Comparison of ENCODE assay signal across 9 mouse cellular contexts in genomic region chr9:67105867-67106266, GRCm38 (mm10). TPM values are rescaled to one million over a fixed set of nuclear protein-coding genes. Genes with fewer than 3 reads are reported as not detected.
DNase-seq lines count a peak whose midpoint lies in the region; ATAC-seq lines count a peak whose summit lies in the region.
"Had no signal": no experiment of that assay in that cellular context is flagged by ENCODE, and none has a peak within 500 bp of the region (broad histone marks: within the 10 kb centered on the region; RNA-seq: fewer than 3 reads in every experiment).

No protein-coding gene starts in this region.

- no peaks in the 10 kb centered on the region for H3K27me3 ChIP-seq in stomach, embryonic 14.5 days (ENCODE audit: control insufficient read depth, insufficient read depth, low read length)
- H3K27me3 ChIP-seq in hindbrain, embryonic 13.5 days, result no peaks in the 10 kb centered on the region

- 0 out of 2 replicates have a peak overlapping the region, but pooled peaks have one; percentile 10 for H3K9ac ChIP-seq in stomach, embryonic 14.5 days (replicated peaks; ENCODE audit: low read depth, low read length)
- H3K9ac ChIP-seq in hindbrain, embryonic 13.5 days, result no peak overlapping the region

- ATAC-seq in stomach, embryonic 14.5 days (ENCODE audit: insufficient number of reproducible peaks, insufficient read depth, low FRiP score, low read depth), result no peak; the same call in 1 of the 2 replicates
- no peak for ATAC-seq in hindbrain, embryonic 13.5 days (ENCODE audit: low FRiP score)

- H3K9me3 ChIP-seq in stomach, embryonic 14.5 days (ENCODE audit: control insufficient read depth, low read depth, low read length), result no peaks in the 10 kb centered on the region
- no peaks in the 10 kb centered on the region for H3K9me3 ChIP-seq in hindbrain, embryonic 13.5 days

- H3K4me1 ChIP-seq in stomach, embryonic 14.5 days (ENCODE audit: control insufficient read depth, insufficient read depth, low read length), result peaks cover 27% of the 10 kb centered on the region
- peaks cover 10% of the 10 kb centered on the region for H3K4me1 ChIP-seq in hindbrain, embryonic 13.5 days (replicated peaks)

- H3K27ac ChIP-seq in stomach, embryonic 14.5 days (ENCODE audit: low read length), result no peak overlapping the region; the same call in 1 of the 2 replicates
- H3K27ac ChIP-seq in hindbrain, embryonic 13.5 days, result no peak overlapping the region

- no peaks in the 10 kb centered on the region for H3K36me3 ChIP-seq in stomach, embryonic 14.5 days (ENCODE audit: control insufficient read depth, insufficient read depth, low read length)
- H3K36me3 ChIP-seq in hindbrain, embryonic 13.5 days, result no peaks in the 10 kb centered on the region

- DNase-seq in cerebellum, postnatal 10 days, result peak; percentile 47 to 56
- no peak for DNase-seq in cerebellum, adult 18-20 months
- DNase-seq in ovary, adult 18-20 months (ENCODE audit: low spot score), result peak; percentile 19
- DNase-seq in ovary, postnatal 10 days (ENCODE audit: low spot score), result no peak
- peak; percentile 68 to 71 for DNase-seq in heart, postnatal 10 days
- DNase-seq in frontal cortex, postnatal 25 days (ENCODE audit: low spot score in 2 of 2), result no peak

- H3K4me3 ChIP-seq in stomach, embryonic 14.5 days (ENCODE audit: low read depth, low read length), result no peak overlapping the region
- no peak overlapping the region for H3K4me3 ChIP-seq in hindbrain, embryonic 13.5 days
- H3K4me3 ChIP-seq: erythroblast, embryonic 14.5 days had no signal

- no peak overlapping the region for H3K4me2 ChIP-seq in stomach, embryonic 14.5 days (replicated peaks; ENCODE audit: low read depth, low read length)
- no peak overlapping the region for H3K4me2 ChIP-seq in hindbrain, embryonic 13.5 days

- intact Hi-C loops in heart, postnatal 10 days (cut with DNase I), result no loop called here

- WGBS in stomach, embryonic 14.5 days, result 17% methylated on average over 9 of the region's 9 CpGs
- 38% methylated on average over 9 of the region's 9 CpGs for WGBS in hindbrain, embryonic 13.5 days

RNA-seq across cellular contexts. Expression of gene Tpm1, which starts 56.7 kb away (rescaled TPM):
- total RNA-seq in heart, postnatal 10 days (2021), result 1,000 to 10,000 TPM; 9,258 to 9,439 TPM
- polyA plus RNA-seq in stomach, embryonic 14.5 days (2014; fragmentation: Nextera tagmentation; extraction: Ambion mirVana), result 1,242 and 1,294 TPM in 2 replicates
- polyA plus RNA-seq in hindbrain, embryonic 13.5 days (2015; fragmentation: Nextera tagmentation; extraction: Ambion mirVana), result 165 and 182 TPM in 2 replicates

Comparison
In these comparisons a context has a peak if more than half of its experiments do, and no peak if none do; other contexts are left out.
1. DNase-seq: peak in cerebellum, postnatal 10 days (2 of 2), ovary, adult 18-20 months (single experiment) and heart, postnatal 10 days (2 of 2); none in cerebellum, adult 18-20 months (0 of 2), ovary, postnatal 10 days (single experiment) and frontal cortex, postnatal 25 days (0 of 2).